Mouse (Mus musculus) left cerebral cortex, adult 18-20 months (tissue): ENCODE measurements around the gene 4931406C07Rik. TPM values are rescaled to one million over a fixed set of nuclear protein-coding genes. Genes with fewer than 3 reads are reported as not detected.
"Not testable (repeated sequence)": the region's sequence is repeated elsewhere in the genome, so short reads cannot be mapped to it uniquely, and the experiment has no call there.

Source experiments
- DNase-seq, 2 experiments: peaks; one replicate each; pipeline ENCODE4 v3.0.0; 2021 to 2022; ENCODE audit warnings: low spot score in 2 of 2, mixed read lengths in 1 of 2
- long read RNA-seq, 2 experiments: library from polyadenylated mRNA; stranded (forward); transcript quantifications; one replicate each; pipeline ENCODE4 v2.0.0; 2021
- total RNA-seq, 2 experiments: library from RNA; stranded (reverse); gene quantifications; 2 replicates each; pipeline ENCODE4 v1.2.3; 2021

4931406C07Rik gene
- 10 to 100 TPM; 15.1 to 18.3 TPM for total RNA-seq
- long read RNA-seq, experiment 1, partial matches to known transcripts = 5 of 9 reads
- long read RNA-seq, experiment 1, other reads (novel, unspliced or antisense) = 2 of 9 reads
- long read RNA-seq, experiment 2, partial matches to known transcripts = 2 of 2 reads
- long read RNA-seq, experiment 2, other reads (novel, unspliced or antisense) = 0 of 2 reads

DNA sequence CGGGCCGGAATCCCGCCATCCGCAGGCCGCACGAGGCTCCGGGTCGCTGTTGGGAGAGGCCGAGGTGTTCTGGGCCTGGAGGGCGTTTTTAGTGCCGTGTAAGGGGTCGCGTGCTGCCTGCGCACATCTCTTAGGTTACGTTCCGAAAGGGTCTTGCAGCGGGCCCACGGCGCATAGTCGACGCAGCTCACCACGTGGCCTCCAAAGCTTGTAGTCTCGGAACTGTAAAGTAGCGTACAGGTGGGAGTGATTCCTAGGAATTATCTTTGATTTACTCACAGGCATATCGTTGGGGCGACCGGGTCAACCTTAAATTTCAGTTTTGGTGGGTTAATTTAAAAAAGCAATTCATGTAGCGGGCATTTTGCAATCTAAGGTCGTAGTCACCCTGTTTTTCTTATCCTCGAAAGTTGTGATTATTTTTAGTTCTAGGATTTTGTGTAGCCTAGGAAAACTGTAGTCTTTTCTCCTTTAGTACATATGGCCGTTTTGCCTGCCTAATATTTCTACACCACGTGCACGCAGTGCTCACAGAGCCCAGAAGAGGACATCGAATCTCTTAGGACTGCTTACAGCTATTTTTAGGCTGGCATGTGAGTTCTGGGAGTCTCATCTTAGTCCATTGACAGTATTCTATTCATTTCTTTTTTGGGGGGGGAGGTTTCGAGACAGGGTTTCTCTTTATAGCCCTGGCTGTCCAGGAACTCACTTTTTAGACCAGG lies at the start of gene 4931406C07Rik:
Gene 4931406C07Rik, minus strand, starts transcription at position 51 of the 722 bp plus-strand sequence.
- DNase-seq = peak in 1 of 2 experiments; percentile 17

DNA sequence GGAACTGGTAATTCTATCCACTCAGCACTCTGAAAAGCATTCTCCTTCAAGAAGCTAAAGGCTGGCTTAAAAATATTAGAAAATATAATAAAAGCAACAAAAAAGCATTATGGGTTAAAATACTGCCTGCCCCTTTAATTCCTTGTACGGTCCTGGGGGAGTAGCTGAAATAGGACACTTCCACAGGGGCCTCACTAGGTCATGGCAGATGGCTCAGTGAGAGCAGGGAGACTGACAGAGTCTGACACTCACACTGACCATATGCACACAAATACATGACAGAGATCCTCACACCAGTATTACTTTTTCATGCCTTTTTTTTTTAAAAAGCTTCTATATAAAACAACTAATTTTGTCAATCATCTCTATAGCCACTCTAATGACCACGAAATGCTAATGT lies 43.7 kb upstream of the 4931406C07Rik start:
- DNase-seq = no peak

DNA sequence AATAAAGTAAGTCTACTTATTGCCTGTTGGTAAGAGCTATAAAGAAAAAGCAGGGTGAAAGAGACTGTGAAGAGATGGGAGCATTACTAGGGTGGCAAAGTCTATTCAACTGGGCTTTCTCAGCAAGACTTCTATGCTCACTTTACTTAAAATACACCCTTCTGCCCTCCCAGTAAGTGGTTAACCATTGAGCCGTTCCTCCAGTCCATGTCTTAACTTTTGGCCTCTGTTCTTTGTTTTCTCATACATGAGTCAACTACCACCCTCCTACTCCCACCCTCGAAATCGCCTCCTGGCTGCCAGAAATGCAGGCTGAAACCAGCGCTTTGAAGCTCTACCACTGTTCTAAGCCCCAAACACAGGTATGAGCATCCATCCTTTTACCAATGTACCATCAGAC lies 31.5 kb upstream of the 4931406C07Rik start:
- no peak for DNase-seq

DNA sequence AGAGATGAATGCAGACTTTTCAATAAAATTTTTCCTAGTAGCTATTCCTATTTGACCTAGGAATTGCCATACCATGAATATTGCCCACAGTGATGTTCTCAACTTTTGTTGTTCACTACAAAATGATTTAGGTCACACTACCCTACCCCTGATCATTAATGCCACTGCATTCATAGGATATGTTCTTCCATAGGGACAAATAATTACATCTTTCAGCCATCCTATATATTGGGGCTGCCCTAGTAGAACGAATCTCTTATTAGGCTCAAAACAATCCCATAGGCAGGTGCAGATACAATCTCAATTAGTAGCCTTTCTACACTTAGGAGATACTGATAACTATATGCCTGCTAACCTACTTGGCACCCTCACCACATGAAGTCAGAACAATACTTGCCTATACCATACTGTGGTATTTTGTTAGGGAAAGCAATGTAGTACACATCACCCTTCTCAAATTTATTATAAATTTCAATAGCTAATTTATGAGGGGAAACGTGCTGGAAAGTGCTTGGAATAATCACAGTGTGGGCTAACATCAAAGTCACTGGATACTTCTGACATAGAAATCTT lies 12.0 kb upstream of the 4931406C07Rik start:
- DNase-seq = no peak

DNA sequence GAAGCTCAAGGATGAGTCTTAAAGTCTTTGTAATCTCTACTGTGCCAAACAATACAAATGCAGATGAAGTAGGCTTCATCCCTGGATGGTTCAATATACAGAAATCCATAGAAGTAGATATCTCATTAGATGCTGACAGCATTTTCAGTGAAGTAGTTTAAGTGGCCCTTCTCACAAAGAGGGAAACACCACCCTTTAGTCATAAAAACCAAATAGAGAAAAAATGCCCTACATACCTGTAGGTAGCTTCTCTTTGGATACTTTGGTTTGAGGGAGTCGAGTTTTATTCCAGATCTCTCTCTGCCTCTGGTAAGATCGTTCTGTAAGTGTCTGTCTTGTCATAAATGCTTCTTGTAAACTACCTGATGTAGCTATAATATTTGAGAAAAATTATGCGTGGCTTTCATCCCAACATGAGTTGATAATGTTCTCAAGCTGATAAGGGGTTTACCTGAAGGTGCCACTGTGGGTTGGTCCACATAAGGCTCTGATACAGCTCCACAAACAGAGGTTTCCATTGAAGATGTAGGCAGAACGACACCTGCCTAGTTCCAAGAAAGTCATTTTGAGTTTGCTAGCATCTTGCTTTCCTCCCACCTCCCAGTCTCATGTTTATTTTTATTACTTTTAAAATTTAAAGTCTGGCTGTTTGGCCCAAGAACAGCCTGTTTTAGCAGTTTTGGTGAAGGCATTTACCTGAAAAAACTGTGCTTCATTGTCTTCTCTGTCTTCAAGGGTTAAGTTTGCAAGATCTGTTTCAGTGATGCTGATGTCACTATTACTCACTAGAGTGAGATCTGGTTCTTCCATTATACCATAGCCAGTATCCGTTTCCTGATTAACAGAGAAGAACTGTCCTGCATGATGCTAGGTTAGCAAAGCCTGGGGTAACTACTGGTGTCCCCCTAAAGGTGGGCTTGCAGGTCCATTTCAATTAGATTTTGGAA lies 11.2 kb upstream of the 4931406C07Rik start:
- no peak for DNase-seq

DNA sequence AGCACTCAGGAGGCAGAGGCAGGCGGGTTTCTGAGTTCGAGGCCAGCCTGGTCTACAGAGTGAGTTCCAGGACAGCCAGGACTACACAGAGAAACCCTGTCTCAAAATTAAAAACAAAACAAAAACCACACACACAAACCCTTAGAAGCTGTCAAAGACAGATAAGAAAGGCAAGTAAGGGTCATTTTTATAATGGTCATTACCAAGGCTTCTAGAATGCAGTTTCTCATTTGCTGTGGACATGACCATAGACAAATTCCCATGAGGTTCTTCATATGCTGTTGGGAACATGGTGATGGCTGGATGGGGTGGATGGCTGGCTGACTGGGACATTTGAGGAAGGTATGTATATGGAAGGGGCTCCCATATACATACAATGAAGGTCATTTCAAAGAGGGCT lies 10.0 kb upstream of the 4931406C07Rik start:
- DNase-seq = not testable (repeated sequence)

DNA sequence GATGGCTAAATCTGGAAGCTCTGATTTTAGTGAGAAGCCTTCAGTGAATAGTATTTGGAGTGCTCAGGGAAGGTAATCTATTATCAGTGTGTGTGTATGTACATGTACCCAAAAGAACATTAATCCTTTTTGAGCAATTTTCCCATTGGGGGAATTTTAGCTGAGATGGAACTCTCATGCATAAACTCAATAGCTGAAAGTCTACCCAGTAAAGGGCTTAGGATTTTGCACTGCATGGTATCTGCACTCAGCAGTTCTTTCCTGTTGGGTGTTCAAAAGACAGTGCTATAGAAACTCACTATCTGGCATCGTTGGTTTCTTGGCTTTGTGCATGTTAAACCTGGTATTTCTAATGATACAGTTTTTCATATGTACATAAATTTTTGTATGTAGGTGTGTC lies 8.4 kb upstream of the 4931406C07Rik start:
- no peak for DNase-seq

DNA sequence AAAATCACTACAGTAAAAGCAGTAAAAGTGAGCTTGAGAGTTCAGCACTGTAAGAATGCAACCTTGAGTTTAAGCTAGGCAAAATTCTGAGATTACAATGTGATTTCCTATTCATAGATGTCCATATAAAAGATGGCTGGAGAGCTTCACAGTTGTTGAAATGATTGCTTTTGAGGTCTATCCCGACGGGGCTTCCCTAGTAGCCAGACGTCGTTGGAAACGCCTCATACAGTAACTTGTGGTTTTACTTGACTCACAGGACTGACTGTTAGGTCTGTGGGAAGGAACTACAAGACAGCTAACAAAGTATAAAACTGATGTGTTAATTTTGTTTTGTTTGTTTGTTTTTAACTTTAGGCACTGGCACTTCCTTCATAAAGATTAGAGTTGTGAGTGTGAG lies 7.4 kb upstream of the 4931406C07Rik start:
- no peak for DNase-seq

DNA sequence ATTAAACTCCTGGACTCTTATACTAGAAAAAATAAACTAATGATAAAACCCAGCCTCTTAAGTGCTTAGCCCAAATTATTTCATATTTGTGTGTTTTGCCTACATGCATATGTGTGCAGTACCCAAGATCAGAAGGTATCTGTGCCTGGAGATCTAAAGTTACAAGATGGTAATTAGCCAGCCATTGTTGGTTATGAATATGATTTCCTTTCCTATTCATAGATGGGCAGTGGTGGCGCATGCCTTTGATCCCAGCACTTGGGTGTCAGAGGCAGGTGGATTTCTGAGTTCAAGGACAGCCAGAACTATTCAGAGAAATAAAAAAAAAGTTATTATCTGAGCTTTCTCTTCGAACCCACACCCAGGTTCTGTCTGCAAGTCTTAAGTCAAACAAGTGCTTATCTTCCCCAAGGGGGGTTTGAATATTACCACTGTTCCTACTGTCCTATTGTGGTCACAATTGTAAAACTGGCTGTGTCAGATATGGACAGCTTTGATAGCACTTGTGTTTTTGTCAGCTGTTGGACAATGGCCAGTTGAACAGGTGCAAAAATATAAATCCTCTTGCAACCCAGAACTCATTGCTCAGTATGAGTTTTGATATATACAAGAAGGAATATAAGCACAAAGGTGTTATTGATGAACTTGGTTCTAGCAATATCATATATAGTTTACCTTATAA lies 5.9 kb upstream of the 4931406C07Rik start:
- DNase-seq = no peak

DNA sequence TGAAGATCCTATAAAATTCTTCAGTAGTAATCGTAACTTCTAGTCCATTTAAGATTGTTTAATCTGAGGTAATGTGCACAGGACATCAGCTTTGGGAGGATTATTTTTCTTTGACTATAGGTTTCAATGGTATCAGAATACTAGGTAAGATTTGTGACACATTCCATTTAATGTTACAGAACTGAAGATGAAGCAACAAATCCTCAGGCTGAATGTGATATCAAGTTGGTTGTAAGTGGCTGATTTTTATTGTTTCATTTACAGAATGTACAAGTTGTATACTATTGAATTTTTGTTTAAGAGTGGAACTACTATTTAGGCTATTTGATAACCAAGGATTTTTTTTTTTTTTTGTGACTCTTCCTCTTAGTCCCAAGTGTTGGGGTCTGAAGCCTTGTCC lies 3.9 kb upstream of the 4931406C07Rik start:
- no peak for DNase-seq

DNA sequence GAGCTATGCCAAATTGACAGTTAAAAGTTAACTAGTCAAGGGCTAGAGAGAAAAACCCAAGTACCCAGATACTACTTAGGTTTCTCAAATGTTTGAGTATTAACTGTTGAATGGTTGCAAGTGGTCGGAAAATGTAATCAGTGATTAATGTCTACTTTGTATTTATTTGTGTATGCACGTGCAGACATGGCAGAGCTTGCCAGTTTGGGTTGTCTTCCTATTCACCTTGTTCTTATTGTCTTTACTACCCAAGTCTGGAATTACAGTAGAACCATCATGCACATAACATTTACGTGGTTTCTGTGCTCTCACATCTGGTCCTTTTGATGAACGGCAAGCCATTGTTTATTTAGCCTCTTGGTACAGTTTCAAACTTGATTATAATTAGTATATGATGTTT lies 3.2 kb upstream of the 4931406C07Rik start:
- no peak for DNase-seq

DNA sequence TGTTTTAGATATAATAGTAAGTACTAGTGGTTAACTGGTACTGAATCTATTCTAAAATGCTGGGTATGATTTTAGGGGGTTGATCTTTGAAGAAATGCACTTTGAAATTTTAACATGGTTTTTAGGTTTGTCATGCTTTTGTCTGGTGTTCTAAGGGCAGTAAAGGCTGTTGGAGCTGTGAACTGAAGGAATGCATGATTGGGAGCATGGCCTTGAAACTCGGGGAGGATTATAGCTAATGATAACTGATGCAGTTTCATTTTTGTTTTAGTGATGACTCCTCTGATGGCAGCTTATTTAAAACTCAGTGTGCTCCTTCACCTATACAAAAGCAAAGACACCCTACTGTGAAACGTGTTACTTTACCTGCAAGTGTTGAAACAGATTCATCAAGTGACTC lies 2.0 kb upstream of the 4931406C07Rik start:
- no peak for DNase-seq

DNA sequence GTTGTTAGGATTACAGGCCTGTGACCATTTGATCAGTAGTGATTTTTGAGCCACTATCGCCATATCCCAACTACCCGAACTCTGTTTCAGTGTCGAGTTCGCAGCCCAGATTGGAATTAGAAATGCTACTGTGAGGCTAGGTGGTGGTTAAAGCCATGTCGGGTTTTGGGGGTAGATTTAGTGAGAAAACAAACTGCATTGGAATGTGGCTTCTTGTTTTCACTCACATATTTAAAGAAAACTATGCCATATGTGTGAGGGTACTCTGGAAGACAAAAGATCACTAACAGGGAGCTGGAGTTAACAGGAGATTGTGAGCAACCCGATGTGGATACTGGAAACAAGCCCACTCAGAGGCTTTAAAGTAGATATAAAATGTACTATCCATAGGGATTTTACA lies 1.0 kb upstream of the 4931406C07Rik start:
- DNase-seq = no peak

DNA sequence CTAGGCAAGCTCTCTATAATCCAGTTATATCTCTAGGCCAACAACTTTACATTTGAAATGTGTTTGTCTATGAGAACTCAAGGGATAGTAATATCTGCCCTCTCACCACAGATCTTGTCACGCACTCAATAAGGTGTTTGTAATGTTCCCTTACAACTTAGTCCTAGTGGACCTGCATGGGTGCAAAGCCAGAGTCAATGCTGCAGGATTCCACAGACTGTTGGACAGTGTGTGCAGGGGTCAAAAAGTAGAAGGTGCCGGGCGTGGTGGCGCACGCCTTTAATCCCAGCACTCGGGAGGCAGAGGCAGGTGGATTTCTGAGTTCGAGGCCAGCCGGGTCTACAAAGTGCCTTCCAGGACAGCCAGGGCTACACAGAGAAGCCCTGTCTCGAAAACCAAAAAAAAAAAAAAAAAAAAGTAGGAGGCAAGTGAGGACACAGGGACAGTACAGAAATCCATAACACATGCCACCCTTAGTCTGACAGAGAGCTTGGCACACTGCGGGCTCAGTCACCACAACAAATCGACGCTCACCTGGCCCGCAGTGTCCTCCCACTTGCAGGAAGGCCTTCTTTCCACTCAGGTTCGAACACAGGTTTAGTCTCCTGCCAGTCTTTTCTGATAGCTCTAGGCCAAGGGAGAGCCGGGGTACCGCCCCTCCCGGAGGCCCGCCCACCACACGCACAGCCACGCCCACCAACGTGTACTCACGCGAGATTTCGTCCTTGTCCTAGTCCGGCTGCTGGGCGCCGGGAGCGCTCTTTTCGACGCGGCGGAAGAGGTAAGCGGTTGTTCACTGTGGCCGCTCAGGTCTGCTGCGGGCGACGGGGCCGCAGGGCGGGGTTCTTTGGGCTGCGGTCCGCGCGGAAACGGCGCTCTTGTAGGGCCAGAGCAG lies 498 bp downstream of the 4931406C07Rik start, which contains the start of gene Taf1d:
Gene Taf1d, plus strand, starts transcription at position 712 of the 895 bp plus-strand sequence.
- DNase-seq = peak; percentile 96 to 98

DNA sequence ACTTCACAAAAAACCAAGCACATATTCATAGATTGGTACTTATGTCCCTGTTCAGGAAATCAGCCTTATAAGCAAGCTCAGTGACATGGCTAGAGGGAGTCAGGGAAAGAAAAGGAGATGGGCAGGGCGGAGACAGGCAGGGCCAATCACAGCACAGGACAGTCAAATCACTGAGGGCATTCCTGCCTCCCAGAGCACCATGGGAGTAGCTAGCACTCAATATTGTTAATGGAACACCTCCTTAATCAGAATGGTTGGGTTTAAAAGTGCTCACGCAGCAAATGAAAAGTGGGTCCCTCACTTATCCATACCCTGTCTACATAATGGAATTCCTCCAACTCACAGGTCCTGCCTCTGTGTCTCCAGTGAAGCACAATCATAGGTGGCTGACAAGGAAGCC lies 3.4 kb downstream of the 4931406C07Rik start:
- no peak for DNase-seq

DNA sequence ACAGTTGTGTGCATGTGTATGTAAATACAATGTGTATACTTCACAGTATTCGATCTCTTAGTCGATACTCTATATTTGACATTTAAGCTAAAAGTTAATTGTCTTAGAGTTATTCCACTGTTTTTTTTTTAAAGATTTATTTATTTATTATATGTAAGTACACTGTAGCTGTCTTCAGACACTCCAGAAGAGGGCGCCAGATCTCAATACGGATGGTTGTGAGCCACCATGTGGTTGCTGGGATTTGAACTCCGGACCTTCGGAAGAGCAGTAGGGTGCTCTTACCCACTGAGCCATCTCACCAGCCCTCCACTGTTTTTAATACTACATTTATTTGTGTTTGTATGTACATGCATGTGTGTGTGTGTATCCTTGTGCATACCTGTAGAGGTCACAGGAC lies 4.2 kb downstream of the 4931406C07Rik start:
- DNase-seq = not testable (repeated sequence)

DNA sequence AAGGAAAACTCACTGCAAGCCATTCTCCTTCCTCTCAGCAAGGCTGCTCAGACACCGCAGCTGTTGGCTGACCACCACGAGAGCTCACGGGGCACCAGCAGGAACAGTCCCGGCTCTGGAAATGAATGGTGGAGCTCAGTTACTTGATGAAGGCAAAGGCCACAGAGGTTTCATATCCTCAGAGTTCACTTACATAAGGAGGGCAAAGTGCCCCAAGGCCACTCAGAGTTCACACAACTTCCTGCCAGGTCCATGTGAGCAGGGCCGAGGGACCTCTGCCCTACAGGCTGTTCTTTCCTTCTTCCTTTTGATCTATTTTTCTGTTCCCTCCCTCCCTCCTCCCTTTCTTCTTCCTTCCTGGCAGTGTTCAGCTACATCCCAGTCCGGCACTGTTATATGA lies 4.8 kb downstream of the 4931406C07Rik start:
- DNase-seq = no peak

DNA sequence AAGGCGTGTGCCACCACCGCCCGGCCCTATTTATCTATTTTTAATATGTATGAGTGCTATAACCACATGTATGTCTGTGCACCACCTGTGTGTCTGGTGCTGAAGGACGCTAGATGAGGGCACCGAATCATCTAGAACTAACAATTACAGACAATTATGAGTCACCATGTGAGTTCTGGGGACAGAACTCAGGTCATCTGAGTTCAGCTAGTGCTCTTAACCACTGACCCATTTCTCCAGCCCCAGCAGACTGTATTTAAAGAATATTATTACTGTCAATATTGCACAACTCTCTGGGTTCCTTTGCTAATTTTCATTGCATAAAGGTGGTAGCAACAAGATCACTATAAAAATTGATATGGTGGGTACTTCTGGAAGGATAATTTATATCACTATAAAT lies 6.2 kb downstream of the 4931406C07Rik start:
- DNase-seq = no peak

DNA sequence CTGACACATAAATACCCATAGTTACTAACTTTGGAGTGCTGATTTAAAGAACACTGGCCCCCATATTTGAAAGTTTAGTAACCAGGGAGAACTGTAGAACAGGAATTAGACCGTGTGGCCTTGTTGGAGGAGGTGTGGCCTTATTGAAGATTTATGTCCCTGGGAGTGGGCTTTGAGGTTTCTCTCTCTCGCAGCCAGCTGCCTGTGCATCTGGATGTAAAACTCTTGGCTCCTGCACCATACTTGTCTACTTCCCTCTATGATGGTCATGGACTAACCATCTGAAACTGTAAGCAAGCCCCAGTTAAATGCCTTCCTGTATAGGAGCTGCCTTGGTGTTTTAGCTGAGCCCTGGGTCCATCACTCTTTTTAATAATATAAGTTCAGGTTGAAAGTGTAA lies 7.8 kb downstream of the 4931406C07Rik start:
- no peak for DNase-seq

DNA sequence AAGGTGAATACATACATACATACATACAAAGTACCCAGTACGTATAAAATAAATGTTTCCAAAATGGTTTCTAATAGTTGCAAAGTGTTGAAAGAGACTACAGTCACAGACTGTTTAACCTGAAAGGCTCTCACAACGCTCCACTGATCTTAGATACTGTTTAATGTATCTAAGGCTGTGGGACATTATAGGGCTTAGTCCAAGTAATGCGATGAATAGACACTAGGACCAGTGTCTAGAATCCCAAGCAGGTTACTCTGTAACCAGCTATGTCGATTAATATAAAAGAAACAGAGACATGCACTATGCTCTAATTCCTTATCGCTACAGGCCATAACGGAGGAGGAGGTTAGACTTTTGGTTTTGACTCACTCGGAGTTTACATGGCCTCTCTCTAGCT lies 9.1 kb downstream of the 4931406C07Rik start:
- DNase-seq = no peak
